Mouse (Mus musculus) heart, postnatal 0 days (tissue): ENCODE measurements at regions not wholly inside any gene's neighbourhood (a gene's known extent, or its start where the extent isn't known, plus 50 kb on each side); places are given as distances from the start of the nearest gene placed in this dataset.

Source experiments
- ATAC-seq: fragments of 200-750 bp; cut with Nextera tagmentation; 2 replicates; pipeline ENCODE4 v1.8.0; 2017; ENCODE audit warnings: low read depth, moderate number of reproducible peaks, moderate library complexity; ENCODE audit not compliant: insufficient read depth
- DNase-seq: peaks from one replicate; pipeline ENCODE4 v3.0.0-alpha.2; 2016; ENCODE audit warnings: low spot score
- H3K27ac ChIP-seq: fragments of 300-500 bp; sonication (generic); 2 replicates; pipeline ENCODE4 v1.5.1; 2014; ENCODE audit warnings: low read depth, mild to moderate bottlenecking
- H3K27me3 ChIP-seq: fragments of 300-500 bp; sonication (generic); 2 replicates; pipeline ENCODE4 v1.6.1; 2014; ENCODE audit warnings: low read length, mixed read lengths; ENCODE audit not compliant: control insufficient read depth, insufficient read depth
- H3K36me3 ChIP-seq: fragments of 300-500 bp; sonication (generic); replicated peaks from 2 replicates; pipeline ENCODE4 v1.6.1; 2014; ENCODE audit warnings: low read length, mixed read lengths; ENCODE audit not compliant: control insufficient read depth, insufficient read depth
- H3K4me1 ChIP-seq: fragments of 300-500 bp; sonication (generic); 2 replicates; pipeline ENCODE4 v1.6.1; 2014; ENCODE audit warnings: antibody characterized with exemption; ENCODE audit not compliant: control insufficient read depth, insufficient read depth
- H3K4me2 ChIP-seq: fragments of 300-500 bp; sonication (generic); 2 replicates; pipeline ENCODE4 v1.6.1; 2014; ENCODE audit warnings: low read depth, mild to moderate bottlenecking, low read length, moderate library complexity
- H3K4me3 ChIP-seq: fragments of 300-500 bp; sonication (generic); 2 replicates; pipeline ENCODE4 v1.5.1; 2014; ENCODE audit warnings: low read depth, low read length
- H3K9ac ChIP-seq: fragments of 300-500 bp; sonication (generic); replicated peaks from 2 replicates; pipeline ENCODE4 v1.6.1; 2014; ENCODE audit warnings: low read depth, low read length, mixed read lengths
- H3K9me3 ChIP-seq: fragments of 300-500 bp; sonication (generic); replicated peaks from 2 replicates; pipeline ENCODE4 v1.6.1; 2016; ENCODE audit warnings: low read length; ENCODE audit not compliant: control insufficient read depth
- CTCF ChIP-seq: IDR thresholded peaks from 2 replicates; pipeline ENCODE4 v1.5.1; 2016; ENCODE audit warnings: antibody characterized with exemption, control low read depth, low read depth
- EP300 ChIP-seq: IDR thresholded peaks from 2 replicates; pipeline ENCODE4 v1.6.1; 2016; ENCODE audit warnings: antibody characterized with exemption, low read depth
- WGBS: fragments of 180-500 bp; shearing (Covaris S2); extraction: QIAGEN DNeasy Blood & Tissue Kit; methylation state at CpG from one replicate; pipeline ENCODE4 v1.1.7; 2014; 5-methylcytosine and 5-hydroxymethylcytosine counted together

- ATAC-seq (no peak), DNase-seq (no peak)
- WGBS = 85% methylated on average over 6 of the region's 6 CpGs
- Histone ChIP-seq H3K9me3 (no peaks in the 10 kb centered on the region), H3K4me1 (no peaks in the 10 kb centered on the region), H3K36me3 (no peaks in the 10 kb centered on the region), H3K27ac (no peak overlapping the region), H3K27me3 (no peaks in the 10 kb centered on the region), H3K4me3 (no peak overlapping the region), H3K9ac (no peak overlapping the region), H3K4me2 (no peak overlapping the region)
- TF ChIP-seq CTCF (no peak), EP300 (no peak)
Observed at GRCm38 (mm10) chr10:9029506-9029905, 143.6 kb upstream of the Sash1 start.

DNA sequence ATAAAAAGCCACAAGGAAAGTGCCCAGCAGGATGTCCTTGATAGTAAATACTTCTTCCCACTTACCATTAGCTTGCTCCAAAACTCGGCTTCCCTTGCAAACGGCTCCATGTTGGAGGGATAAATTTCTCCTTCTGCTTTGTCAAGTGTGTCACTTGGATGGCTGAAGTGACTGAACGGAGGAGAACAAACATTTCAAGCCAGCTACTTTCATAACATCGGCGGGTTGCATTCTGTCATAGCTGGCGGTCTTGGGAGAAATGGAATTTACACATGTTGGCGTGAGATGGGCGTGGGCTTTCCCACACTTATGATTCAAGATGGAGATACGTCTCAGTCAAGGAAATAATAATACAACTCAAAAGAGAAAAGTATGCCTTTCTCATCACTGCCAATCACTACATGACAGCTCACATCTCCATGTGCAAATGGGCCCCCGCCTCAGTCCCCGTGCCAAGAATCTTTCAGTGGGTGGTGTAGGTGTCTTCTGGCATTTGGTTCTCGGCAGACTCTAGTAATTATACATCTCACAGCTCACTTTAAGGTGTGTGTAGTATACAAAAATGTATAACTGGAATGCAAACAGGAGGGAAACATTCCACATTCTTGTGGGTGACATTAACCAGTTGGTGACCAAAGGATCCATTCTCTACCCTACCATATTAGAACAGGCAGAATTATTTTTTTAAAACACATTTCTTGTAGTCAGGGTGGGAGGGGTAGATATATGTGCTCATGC is 141.4 kb upstream of the Sash1 start:
- no peaks in the 10 kb centered on the region for H3K9me3 ChIP-seq
- no peak for ATAC-seq
- no peak overlapping the region for H3K9ac ChIP-seq
- WGBS = 82% methylated on average over 12 of the region's 12 CpGs
- no peak overlapping the region for H3K4me3 ChIP-seq
- H3K27me3 ChIP-seq = no peaks in the 10 kb centered on the region
- no peak for DNase-seq
- no peak overlapping the region for H3K4me2 ChIP-seq
- H3K27ac ChIP-seq = no peak overlapping the region
- H3K4me1 ChIP-seq = no peaks in the 10 kb centered on the region
- H3K36me3 ChIP-seq = no peaks in the 10 kb centered on the region
- TF ChIP-seq EP300 (no peak), CTCF (no peak)

GRCm38 (mm10) chr10:9014810-9015505 is 129.1 kb upstream of the Sash1 start:
- Histone ChIP-seq H3K36me3 (no peaks in the 10 kb centered on the region), H3K4me3 (no peak overlapping the region), H3K4me1 (peaks cover 6% of the 10 kb centered on the region; the same call in 1 of the 2 replicates), H3K4me2 (no peak overlapping the region), H3K27me3 (no peaks in the 10 kb centered on the region), H3K9ac (no peak overlapping the region), H3K27ac (no peak overlapping the region), H3K9me3 (no peaks in the 10 kb centered on the region)
- WGBS = 58% methylated on average over 11 of the region's 11 CpGs
- TF ChIP-seq CTCF (no peak), EP300 (no peak)
- DNase-seq = no peak
- no peak for ATAC-seq

DNA sequence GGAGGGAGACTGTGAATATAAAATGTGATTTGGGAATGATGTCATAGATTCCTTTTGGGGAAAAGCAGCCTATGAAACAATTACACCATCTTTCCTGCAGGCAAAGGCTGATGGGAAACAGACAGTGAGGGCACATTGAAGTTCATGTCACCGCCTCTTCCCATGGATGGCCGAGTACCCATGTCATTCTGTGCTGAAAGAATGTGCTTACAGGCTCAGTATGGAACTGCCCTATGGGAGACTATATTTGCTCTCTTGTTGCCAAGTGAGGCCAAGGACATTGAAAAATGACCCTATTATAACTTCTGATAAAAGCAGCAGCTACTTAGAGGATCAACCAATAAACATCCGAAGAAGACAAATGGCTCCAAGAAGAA is 127.7 kb upstream of the Sash1 start:
- Histone ChIP-seq H3K9ac (no peak overlapping the region), H3K4me3 (no peak overlapping the region), H3K27me3 (no peaks in the 10 kb centered on the region), H3K4me2 (no peak overlapping the region), H3K36me3 (no peaks in the 10 kb centered on the region), H3K27ac (no peak overlapping the region), H3K9me3 (no peaks in the 10 kb centered on the region), H3K4me1 (no peaks in the 10 kb centered on the region; the same call in 1 of the 2 replicates)
- TF ChIP-seq EP300 (no peak), CTCF (no peak)
- WGBS = 57% methylated on average over 3 of the region's 3 CpGs
- DNase-seq = no peak
- no peak for ATAC-seq

GRCm38 (mm10) chr10:9012829-9013548 is 127.1 kb upstream of the Sash1 start:
- Histone ChIP-seq H3K9ac (no peak overlapping the region), H3K4me2 (no peak overlapping the region), H3K36me3 (no peaks in the 10 kb centered on the region), H3K4me1 (no peaks in the 10 kb centered on the region; the same call in 1 of the 2 replicates), H3K27me3 (no peaks in the 10 kb centered on the region), H3K27ac (no peak overlapping the region), H3K9me3 (no peaks in the 10 kb centered on the region), H3K4me3 (no peak overlapping the region)
- TF ChIP-seq EP300 (no peak), CTCF (peak; percentile 89)
- ATAC-seq (peak; percentile 30), DNase-seq (peak; percentile 40)
- 35% methylated on average over 5 of the region's 5 CpGs for WGBS
